Mouse (Mus musculus): ENCODE data around the gene Zfhx3. TPM values are rescaled to one million over a fixed set of nuclear protein-coding genes. Genes with fewer than 3 reads are reported as not detected.
A peak's percentile ranks its signal among the peaks of the same experiment; 100 is the strongest.

Zfhx3 gene
- total RNA-seq, 1 experiment from 2014 or later, result 2.1 TPM

DNA sequence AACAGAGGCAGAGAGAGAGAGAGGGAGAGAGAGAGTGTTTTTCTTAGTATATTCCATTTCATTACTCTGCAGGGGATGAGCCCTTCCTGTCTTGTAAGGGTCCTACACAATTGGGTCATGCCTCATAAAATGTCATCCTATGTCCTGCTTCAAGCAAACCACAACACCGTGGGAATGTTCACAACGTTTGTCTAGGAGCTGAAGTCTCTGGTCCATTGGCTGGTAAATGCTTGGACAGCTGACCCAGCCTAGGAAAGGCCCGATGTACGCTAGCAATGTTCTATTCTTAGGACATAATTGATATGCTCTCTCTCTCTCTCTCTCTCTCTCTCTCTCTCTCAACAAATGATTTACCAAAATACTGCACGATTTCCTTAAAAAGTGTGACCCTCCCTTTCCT lies 666.2 kb downstream of the Zfhx3 start:
- ATAC-seq (replicated peaks in 1 of 2; ENCODE audit: insufficient read depth in 1 of 2, low FRiP score in 2 of 2, low TSS enrichment in 1 of 2, low read depth in 1 of 2, poor library complexity in 2 of 2, severe bottlenecking in 2 of 2), result no peak

DNA sequence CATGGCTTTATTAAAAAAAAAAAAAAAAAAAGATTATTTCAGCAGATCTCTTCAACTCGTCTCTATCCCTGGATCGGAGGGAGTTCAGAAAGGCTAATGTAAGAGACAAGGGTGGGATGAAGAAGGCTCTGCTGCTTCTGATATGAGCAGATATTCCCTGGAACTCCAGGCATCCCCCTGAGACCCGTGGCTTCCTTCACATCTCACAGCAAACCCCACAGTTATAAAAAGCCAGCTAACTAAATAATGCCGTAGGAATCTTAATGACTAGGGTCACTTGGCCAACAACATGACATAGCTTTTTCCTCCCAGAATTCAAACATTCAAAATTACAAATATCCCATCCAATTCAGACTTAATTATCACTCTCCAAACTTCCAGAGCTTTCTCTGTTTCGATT lies 666.7 kb downstream of the Zfhx3 start:
- no peak for ATAC-seq (replicated peaks in 1 of 2; ENCODE audit: insufficient read depth in 1 of 2, low FRiP score in 2 of 2, low TSS enrichment in 1 of 2, low read depth in 1 of 2, poor library complexity in 2 of 2, severe bottlenecking in 2 of 2)

DNA sequence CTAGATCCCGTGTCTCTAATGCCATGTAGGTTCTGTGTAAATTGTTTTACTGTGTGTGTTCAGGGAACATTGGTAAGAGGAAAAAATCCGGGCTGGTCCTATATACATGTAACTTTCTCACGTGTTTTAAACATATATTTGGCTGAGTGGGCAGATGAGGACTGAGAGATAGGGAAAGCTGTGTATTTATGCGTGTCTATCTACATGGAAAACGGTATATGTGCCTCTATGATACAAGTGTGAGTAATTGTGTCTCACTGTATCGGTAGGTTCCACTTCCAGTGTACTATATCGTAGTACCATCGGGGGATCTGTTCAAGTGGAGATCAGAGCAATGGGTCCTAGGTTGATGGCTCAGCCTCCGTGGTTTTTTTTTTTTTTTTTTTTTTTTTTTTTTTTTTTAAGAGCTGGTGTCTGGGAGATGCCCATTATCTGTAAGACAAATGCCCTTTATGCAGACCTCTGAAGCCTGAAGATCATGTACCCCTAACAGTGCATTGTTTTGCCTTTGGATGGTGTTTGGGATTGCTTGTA lies 668.8 kb downstream of the Zfhx3 start:
- no peak for ATAC-seq (replicated peaks in 1 of 2; ENCODE audit: insufficient read depth in 1 of 2, low FRiP score in 2 of 2, low TSS enrichment in 1 of 2, low read depth in 1 of 2, poor library complexity in 2 of 2, severe bottlenecking in 2 of 2)

DNA sequence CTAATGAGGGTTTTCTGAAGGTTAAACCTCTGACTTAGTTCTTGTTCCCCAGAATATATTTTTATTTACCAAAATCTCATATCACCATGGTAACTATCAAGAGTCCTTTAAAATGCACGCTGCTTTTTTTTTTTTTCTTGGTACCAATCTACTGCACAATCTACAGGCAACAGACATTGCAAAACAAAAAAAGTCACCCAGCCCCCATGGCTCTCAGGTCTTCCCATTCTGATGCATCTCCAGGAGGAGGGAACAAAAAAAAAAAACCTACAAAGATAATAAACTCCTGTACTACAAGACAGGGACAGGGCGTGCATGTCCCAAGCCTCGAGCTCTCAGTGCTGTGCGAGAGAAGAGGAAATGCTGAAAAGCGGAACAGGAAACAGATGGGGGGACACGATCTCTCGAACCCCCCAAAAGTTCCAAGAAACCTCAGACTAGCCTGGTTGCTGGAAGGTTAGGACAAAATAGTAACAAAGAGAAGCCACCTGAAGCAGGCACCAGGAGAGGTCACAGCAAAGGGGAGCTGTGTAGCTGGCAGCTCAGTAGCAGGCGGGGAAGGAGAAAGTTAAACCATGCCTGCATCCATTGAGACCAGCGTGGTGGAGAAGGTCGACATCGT lies 669.5 kb downstream of the Zfhx3 start:
- peak; percentile 94 to 95 for ATAC-seq (replicated peaks in 1 of 2; ENCODE audit: insufficient read depth in 1 of 2, low FRiP score in 2 of 2, low TSS enrichment in 1 of 2, low read depth in 1 of 2, poor library complexity in 2 of 2, severe bottlenecking in 2 of 2)

DNA sequence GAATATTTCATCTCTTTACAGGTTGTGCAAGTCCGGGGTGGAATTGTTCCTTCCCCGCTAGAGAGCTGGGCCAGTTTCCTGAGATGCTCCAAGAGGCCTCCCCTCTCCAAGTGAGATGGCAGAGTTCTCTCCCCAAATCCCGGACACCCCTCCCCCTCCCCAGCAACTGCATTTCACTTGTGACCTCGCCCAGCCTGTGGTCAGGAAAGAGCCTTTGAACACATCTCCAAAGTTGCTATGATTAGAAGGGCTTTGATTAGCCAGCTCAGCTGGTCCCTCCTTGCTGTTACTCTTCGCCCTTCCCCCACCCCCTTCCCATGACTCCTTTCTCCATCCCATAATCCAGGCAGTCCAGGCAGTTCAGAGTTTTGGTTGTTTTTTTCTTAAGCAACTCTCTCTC lies 670.4 kb downstream of the Zfhx3 start:
- ATAC-seq (replicated peaks in 1 of 2; ENCODE audit: insufficient read depth in 1 of 2, low FRiP score in 2 of 2, low TSS enrichment in 1 of 2, low read depth in 1 of 2, poor library complexity in 2 of 2, severe bottlenecking in 2 of 2), result no peak

DNA sequence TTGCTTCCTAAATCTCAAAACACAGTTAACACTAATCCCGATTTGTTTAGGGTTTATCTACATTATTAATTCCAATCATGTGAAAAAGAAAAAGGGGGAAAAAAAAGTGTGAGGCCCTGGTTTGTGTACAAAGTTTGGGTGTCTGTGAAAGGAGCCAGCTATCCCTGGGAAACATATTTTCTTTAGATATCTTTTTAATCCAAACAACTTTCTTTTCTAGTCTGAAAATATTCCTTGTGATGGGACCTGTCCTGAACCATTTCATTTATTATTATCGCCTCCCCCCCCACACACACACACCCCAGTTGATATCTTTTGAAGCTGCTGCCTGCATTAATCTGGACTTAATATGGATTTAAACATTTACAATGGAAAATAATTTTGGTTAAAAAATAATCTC lies 670.8 kb downstream of the Zfhx3 start:
- no peak for ATAC-seq (replicated peaks in 1 of 2; ENCODE audit: insufficient read depth in 1 of 2, low FRiP score in 2 of 2, low TSS enrichment in 1 of 2, low read depth in 1 of 2, poor library complexity in 2 of 2, severe bottlenecking in 2 of 2)

DNA sequence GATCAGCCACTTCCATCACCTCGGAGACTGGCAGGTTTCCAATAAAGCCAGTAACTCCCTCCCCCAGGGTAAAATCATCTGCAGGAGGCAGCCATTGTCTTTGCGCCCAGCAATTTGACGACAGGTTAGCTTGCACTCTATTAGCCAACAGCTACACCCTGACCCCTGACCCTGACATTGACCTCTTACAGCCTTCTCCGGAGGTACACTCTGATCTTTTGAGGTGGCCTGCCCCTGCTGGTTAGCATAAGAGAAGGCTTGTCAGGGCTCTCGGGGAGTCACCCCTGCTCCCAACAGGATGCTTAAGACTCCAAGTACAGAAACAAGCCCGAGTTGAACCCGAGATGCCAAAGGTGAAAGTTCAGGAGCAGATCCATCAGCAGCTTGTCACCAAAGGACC lies 678.9 kb downstream of the Zfhx3 start:
- ATAC-seq (replicated peaks in 1 of 2; ENCODE audit: insufficient read depth in 1 of 2, low FRiP score in 2 of 2, low TSS enrichment in 1 of 2, low read depth in 1 of 2, poor library complexity in 2 of 2, severe bottlenecking in 2 of 2), result no peak

DNA sequence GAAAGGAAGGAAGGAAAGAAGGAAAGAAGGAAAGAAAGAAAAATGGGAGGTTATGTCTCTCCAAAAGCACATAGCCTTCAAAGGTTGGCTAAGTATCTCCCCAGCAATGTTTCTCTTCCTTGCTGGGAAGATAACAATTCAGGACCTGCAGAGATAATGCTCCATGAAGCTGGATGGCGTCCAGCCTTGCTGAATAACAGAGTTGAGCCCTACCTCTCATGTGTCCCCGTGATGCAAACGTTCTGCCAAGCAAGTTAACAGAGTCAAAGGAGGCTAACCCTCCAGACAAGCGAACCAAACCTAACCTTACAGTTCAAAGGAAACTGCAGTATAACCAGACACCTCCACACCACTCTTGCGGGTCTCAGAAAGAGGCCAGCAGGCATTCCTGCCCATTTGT lies 681.2 kb downstream of the Zfhx3 start:
- ATAC-seq (replicated peaks in 1 of 2; ENCODE audit: insufficient read depth in 1 of 2, low FRiP score in 2 of 2, low TSS enrichment in 1 of 2, low read depth in 1 of 2, poor library complexity in 2 of 2, severe bottlenecking in 2 of 2), result no peak

DNA sequence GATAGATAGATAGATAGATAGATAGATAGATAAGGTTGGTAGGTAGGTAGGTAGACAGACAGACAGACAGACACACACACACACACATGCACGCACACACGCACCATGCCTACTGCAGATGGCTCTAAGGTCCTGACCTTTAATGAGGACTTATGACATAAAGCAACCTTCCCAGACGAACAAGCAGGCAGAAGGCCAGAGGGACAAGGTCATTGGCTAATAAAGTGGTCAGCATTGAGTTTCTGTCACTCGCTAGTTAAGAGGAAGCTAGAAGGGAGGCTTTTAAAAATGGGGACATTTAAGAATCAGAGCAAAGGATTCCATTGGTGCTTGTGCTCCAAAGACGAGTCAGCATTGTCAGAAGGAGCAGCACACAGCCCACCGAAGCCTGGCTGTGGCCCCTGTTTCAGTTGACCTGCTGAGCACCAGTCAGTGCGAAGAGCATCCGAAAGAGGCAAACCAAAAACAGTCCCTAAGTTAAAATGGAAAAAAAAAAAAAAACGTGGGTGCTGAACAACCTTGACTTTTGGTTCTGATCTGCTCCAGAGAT lies 683.2 kb downstream of the Zfhx3 start:
- no peak for ATAC-seq (replicated peaks in 1 of 2; ENCODE audit: insufficient read depth in 1 of 2, low FRiP score in 2 of 2, low TSS enrichment in 1 of 2, low read depth in 1 of 2, poor library complexity in 2 of 2, severe bottlenecking in 2 of 2)

DNA sequence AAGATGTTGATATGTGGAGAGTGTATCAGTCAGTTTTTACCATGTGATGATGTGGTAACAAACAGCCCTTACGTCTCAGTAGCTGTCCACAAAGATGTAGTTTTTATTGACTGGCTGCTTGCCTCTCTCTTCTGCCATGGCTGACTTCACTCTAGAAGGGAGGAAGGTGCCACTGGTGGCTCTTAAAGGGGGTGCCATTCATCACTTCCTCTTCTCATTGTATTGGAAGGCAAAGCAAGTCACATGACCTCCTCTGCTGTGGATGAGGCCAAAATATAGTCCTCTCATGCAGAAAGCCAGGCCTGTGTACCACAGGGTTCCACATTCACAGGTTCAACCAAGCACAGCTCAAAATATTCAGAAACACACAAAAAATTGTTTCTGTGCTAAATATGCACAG lies 688.6 kb downstream of the Zfhx3 start:
- ATAC-seq (replicated peaks in 1 of 2; ENCODE audit: insufficient read depth in 1 of 2, low FRiP score in 2 of 2, low TSS enrichment in 1 of 2, low read depth in 1 of 2, poor library complexity in 2 of 2, severe bottlenecking in 2 of 2), result peak; percentile 28 to 31; a peak in 1 of 4 replicates

DNA sequence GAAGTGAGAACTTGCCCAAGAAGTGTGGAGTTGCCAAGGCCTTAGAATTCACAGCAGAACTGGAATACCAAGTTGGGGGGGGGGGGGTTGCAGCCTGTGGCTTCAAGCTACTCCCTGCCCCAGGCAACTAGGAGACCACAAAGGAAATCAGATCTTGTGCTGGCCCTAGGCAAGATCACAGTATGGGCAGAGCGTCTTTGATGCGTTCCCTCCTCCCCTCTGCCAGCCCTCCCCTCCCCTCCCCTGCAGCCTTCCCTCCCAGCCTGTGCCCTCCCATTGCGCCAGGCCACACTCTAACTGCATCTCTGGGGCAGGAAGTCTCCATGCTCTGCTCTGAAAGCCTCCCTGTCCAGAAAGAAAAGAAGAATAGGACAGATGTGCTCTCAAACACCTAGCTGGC lies 691.8 kb downstream of the Zfhx3 start:
- ATAC-seq (replicated peaks in 1 of 2; ENCODE audit: insufficient read depth in 1 of 2, low FRiP score in 2 of 2, low TSS enrichment in 1 of 2, low read depth in 1 of 2, poor library complexity in 2 of 2, severe bottlenecking in 2 of 2), result peak; percentile 34 to 48; a peak in 1 of 4 replicates

DNA sequence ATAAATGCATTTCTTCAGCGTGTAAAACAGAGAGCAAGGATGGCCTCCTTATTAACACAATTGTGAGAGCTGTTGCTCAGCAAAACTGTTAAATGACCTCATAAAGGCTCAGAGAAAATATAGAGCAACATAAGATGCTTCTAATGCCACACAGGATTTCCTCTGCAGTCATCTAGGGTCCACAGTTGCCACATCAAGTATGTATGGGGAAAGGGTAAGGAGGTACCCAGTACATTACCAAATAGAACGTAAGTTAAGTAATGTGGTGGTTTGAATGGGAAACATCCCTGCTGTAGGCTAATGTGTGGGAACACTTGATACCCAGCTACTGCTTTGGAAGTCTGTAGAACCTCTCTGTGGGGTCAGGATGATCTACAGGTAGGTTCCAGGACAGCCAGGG lies 695.4 kb downstream of the Zfhx3 start:
- peak in 1 of 2 experiments; percentile 69; a peak in 1 of 4 replicates for ATAC-seq (replicated peaks in 1 of 2; ENCODE audit: insufficient read depth in 1 of 2, low FRiP score in 2 of 2, low TSS enrichment in 1 of 2, low read depth in 1 of 2, poor library complexity in 2 of 2, severe bottlenecking in 2 of 2)

DNA sequence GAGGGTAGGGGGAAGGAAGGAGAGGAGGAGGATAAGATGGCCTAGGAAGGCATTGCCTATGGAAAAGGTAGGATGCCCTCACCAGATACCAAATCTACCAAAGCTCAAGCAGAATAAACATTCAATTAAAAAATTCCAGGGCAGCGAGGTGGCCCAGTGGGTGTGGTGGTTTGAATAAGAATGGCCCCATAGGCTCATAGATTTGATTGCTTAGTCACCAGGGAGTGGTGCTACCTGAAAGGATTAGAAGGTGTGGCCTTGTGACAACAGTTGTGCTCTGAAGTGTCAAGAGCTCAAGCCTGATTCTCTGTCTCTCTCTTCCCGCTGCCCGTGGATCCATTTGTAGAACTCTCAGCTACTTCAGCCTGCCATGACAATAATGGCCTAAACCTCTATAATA lies 703.2 kb downstream of the Zfhx3 start:
- no peak for ATAC-seq (replicated peaks in 1 of 2; ENCODE audit: insufficient read depth in 1 of 2, low FRiP score in 2 of 2, low TSS enrichment in 1 of 2, low read depth in 1 of 2, poor library complexity in 2 of 2, severe bottlenecking in 2 of 2)

DNA sequence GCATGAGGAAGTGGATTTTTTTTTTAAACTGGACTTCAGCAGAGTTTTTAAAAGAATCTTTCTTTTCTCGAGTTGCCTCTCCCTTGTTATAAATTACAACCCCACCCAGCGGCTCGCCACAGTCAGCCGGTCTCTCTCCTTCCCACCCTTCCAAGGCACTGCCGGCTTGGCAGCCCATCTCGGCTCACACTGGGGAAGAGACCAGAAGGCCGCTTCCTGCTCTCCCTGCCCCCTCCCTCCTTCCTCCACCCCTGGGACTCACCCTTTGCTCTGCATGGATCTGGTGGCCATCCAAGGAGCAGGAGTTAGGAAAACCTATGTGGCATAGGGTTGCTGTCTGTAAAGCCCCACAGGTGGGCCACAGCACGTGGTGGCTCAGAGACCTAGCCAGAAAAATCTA lies 705.1 kb downstream of the Zfhx3 start:
- no peak for ATAC-seq (replicated peaks in 1 of 2; ENCODE audit: insufficient read depth in 1 of 2, low FRiP score in 2 of 2, low TSS enrichment in 1 of 2, low read depth in 1 of 2, poor library complexity in 2 of 2, severe bottlenecking in 2 of 2)

DNA sequence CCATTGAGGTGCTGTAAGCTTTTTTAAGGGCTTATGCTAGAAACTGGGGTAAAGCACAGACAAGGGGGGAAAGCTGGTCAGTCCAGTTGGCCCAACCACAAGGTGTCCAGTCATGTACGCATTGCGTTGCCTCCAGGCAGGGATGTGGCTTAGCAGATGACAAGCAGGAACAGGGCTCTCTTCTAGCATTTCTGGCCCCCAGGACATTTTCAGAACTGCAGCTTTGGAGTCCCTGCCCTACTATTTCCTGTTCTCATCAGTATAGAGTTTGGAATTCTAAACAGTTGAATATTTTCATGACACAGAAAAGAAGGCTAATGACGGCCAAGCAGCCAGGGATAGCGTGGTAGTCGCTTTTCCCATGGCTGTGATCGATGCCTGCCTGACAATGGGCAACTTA lies 706.5 kb downstream of the Zfhx3 start:
- ATAC-seq (replicated peaks in 1 of 2; ENCODE audit: insufficient read depth in 1 of 2, low FRiP score in 2 of 2, low TSS enrichment in 1 of 2, low read depth in 1 of 2, poor library complexity in 2 of 2, severe bottlenecking in 2 of 2), result no peak

DNA sequence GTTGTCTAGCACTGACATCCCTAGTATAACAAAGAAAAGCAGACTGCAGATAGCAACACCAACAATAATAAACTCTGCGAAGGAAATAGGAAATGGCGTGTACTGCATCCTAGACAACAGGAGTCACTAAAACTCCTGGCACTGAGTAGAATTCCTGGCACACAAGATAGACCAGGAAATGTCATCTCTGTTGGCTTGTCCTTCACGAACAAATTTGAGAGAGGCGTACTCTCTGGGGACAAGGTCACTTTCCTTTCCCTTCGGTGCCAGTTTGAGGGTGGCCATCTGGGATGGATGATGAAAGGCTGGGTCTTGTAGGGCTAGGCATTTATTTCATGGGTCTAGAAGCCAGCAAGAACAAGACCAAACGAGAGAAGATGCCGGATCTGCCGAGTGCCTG lies 708.4 kb downstream of the Zfhx3 start:
- no peak for ATAC-seq (replicated peaks in 1 of 2; ENCODE audit: insufficient read depth in 1 of 2, low FRiP score in 2 of 2, low TSS enrichment in 1 of 2, low read depth in 1 of 2, poor library complexity in 2 of 2, severe bottlenecking in 2 of 2)

DNA sequence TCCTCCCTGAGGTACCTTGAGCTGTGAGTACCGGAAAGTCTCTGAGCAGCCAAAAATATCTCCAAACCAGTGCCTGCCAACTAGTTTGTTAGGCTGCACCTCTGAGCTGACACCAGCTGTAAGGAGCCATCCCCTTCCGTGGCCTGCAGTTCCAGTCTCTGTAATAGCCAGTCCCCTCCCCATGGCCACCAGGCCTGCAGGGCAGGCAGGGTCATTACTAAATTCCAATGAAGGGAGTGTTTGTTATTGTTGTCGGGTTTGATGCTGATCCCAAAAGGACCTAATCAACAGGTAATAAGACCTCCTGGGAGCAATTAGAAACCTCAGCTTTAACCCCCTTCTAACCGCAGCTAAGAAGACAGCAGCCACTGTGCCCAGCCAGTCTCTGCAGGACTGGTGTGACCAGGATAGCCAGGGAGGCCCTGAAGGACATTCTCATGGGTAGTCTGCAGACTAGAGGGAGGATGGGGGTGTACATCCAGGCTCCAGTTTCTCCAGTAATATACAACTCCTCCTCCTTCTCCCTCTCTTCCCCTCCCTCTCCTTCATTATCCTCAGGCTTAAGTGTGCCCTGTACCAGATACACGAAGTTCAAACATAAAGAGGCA lies 719.1 kb downstream of the Zfhx3 start:
- ATAC-seq (replicated peaks in 1 of 2; ENCODE audit: insufficient read depth in 1 of 2, low FRiP score in 2 of 2, low TSS enrichment in 1 of 2, low read depth in 1 of 2, poor library complexity in 2 of 2, severe bottlenecking in 2 of 2), result no peak

DNA sequence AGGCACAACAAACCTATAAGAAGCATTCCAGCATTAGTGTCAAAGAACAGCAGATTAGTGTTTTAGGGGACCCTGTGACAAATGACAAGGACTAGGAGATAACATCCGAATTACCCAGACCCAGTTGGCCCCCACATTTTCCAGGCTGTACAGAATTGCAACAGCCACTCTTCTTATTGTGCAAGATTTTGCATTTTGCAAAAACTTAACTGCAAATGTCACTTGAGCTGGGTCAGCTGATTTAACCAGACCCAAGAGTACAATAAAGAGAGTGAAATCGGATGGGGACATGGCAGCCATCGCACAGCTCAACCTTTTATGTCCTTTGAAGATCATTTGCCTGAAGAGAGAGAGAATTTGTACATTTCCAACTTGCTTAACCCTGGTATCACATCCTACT lies 720.3 kb downstream of the Zfhx3 start:
- ATAC-seq (replicated peaks in 1 of 2; ENCODE audit: insufficient read depth in 1 of 2, low FRiP score in 2 of 2, low TSS enrichment in 1 of 2, low read depth in 1 of 2, poor library complexity in 2 of 2, severe bottlenecking in 2 of 2), result no peak; a peak in 1 of 4 replicates
